Mouse (Mus musculus): ENCODE measurements around the gene Agap2. TPM values are rescaled to one million over a fixed set of nuclear protein-coding genes. Genes with fewer than 3 reads are reported as not detected.

The Agap2 gene
- polyA plus RNA-seq, 1 experiment from 2014 or later, result 0.88 TPM

GRCm38 (mm10) chr10:127119229-127119628 lies 44.1 kb downstream of the Agap2 start:
- ATAC-seq, result no peak
- no peak overlapping the region for H3K4me3 ChIP-seq (ENCODE audit: low read depth, low read length)
- peaks cover 31% of the 10 kb centered on the region for H3K36me3 ChIP-seq (replicated peaks; ENCODE audit: insufficient read depth, low read length)
- H3K27me3 ChIP-seq (ENCODE audit: insufficient read depth, low read length), result no peaks in the 10 kb centered on the region
- no peaks in the 10 kb centered on the region for H3K9me3 ChIP-seq (ENCODE audit: low read length)
- no peak for DNase-seq
- no peak overlapping the region for H3K4me2 ChIP-seq (ENCODE audit: low read depth, low read length)
- H3K4me1 ChIP-seq (ENCODE audit: insufficient read depth), result peaks cover 18% of the 10 kb centered on the region
- 89% methylated on average over 10 of the region's 10 CpGs for WGBS (ENCODE audit: insufficient replicate concordance)
- TF ChIP-seq EP300 (IDR thresholded peaks at IDR 0.05; ENCODE audit: low read depth), result no peak
- TF ChIP-seq CTCF (IDR thresholded peaks at IDR 0.05; ENCODE audit: low read depth), result no peak
- H3K9ac ChIP-seq (replicated peaks), result no peak overlapping the region
- no peak overlapping the region for H3K27ac ChIP-seq (ENCODE audit: low read depth)

GRCm38 (mm10) chr10:127120301-127121065 lies 45.4 kb downstream of the Agap2 start:
- DNase-seq, result no peak
- peak overlapping the region; percentile 60 for H3K27ac ChIP-seq (ENCODE audit: low read depth)
- no peaks in the 10 kb centered on the region for H3K9me3 ChIP-seq (ENCODE audit: low read length)
- TF ChIP-seq EP300 (IDR thresholded peaks at IDR 0.05; ENCODE audit: low read depth) (no peak), CTCF (IDR thresholded peaks at IDR 0.05; ENCODE audit: low read depth) (no peak)
- no peaks in the 10 kb centered on the region for H3K27me3 ChIP-seq (ENCODE audit: insufficient read depth, low read length)
- WGBS (ENCODE audit: insufficient replicate concordance), result 2% methylated on average over 34 of the region's 34 CpGs
- peak; percentile 28 for ATAC-seq
- peaks cover 27% of the 10 kb centered on the region for H3K36me3 ChIP-seq (replicated peaks; ENCODE audit: insufficient read depth, low read length)
- peak overlapping the region; percentile 84 for H3K9ac ChIP-seq (replicated peaks)
- H3K4me2 ChIP-seq (ENCODE audit: low read depth, low read length), result peak overlapping the region; percentile 81
- peaks cover 24% of the 10 kb centered on the region for H3K4me1 ChIP-seq (ENCODE audit: insufficient read depth)
- peak overlapping the region; percentile 87 for H3K4me3 ChIP-seq (ENCODE audit: low read depth, low read length)

GRCm38 (mm10) chr10:127121066-127121477 lies 46.0 kb downstream of the Agap2 start, which contains the start of gene Os9:
Os9 (minus strand) TSS chr10:127121131.
- peak within 1 kb of the TSS; percentile 81 for H3K4me2 ChIP-seq (ENCODE audit: low read depth, low read length)
- H3K9ac ChIP-seq (replicated peaks), result peak within 1 kb of the TSS; percentile 84
- under 1% methylated on average over 19 of the region's 19 CpGs for WGBS (ENCODE audit: insufficient replicate concordance)
- H3K27me3 ChIP-seq (ENCODE audit: insufficient read depth, low read length), result no peaks in the 10 kb centered on the region
- TF ChIP-seq EP300 (IDR thresholded peaks at IDR 0.05; ENCODE audit: low read depth), result peak; percentile 88
- no peak for TF ChIP-seq CTCF (IDR thresholded peaks at IDR 0.05; ENCODE audit: low read depth)
- DNase-seq (peak; percentile 97), ATAC-seq (peak; percentile 97)
- peaks cover 23% of the 10 kb centered on the region for H3K36me3 ChIP-seq (replicated peaks; ENCODE audit: insufficient read depth, low read length)
- H3K27ac ChIP-seq (ENCODE audit: low read depth), result peak within 1 kb of the TSS; percentile 66
- peaks cover 27% of the 10 kb centered on the region for H3K4me1 ChIP-seq (ENCODE audit: insufficient read depth)
- no peaks in the 10 kb centered on the region for H3K9me3 ChIP-seq (ENCODE audit: low read length)
- H3K4me3 ChIP-seq (ENCODE audit: low read depth, low read length), result peak within 1 kb of the TSS; percentile 87

- Histone ChIP-seq H3K9me3 (ENCODE audit: low read length) (no peaks in the 10 kb centered on the region), H3K4me1 (ENCODE audit: insufficient read depth) (peaks cover 37% of the 10 kb centered on the region), H3K27ac (ENCODE audit: low read depth) (peak overlapping the region; percentile 66; the same call in 1 of the 2 replicates), H3K36me3 (replicated peaks; ENCODE audit: insufficient read depth, low read length) (peaks cover 20% of the 10 kb centered on the region), H3K9ac (replicated peaks) (no peak overlapping the region), H3K4me3 (ENCODE audit: low read depth, low read length) (no peak overlapping the region), H3K27me3 (ENCODE audit: insufficient read depth, low read length) (no peaks in the 10 kb centered on the region), H3K4me2 (ENCODE audit: low read depth, low read length) (peak overlapping the region; percentile 70)
- WGBS (ENCODE audit: insufficient replicate concordance), result 76% methylated on average over 3 of the region's 3 CpGs
- TF ChIP-seq CTCF (IDR thresholded peaks at IDR 0.05; ENCODE audit: low read depth), result no peak
- TF ChIP-seq EP300 (IDR thresholded peaks at IDR 0.05; ENCODE audit: low read depth), result no peak
- ATAC-seq (no peak), DNase-seq (no peak)
Observed at GRCm38 (mm10) chr10:127122018-127122417, 46.9 kb downstream of the Agap2 start.

- TF ChIP-seq CTCF (IDR thresholded peaks at IDR 0.05; ENCODE audit: low read depth), result no peak
- no peak for TF ChIP-seq EP300 (IDR thresholded peaks at IDR 0.05; ENCODE audit: low read depth)
- peak; percentile 18; the same call in 1 of the 2 replicates for ATAC-seq
- Histone ChIP-seq H3K9me3 (ENCODE audit: low read length) (no peaks in the 10 kb centered on the region), H3K27me3 (ENCODE audit: insufficient read depth, low read length) (no peaks in the 10 kb centered on the region), H3K27ac (ENCODE audit: low read depth) (peak overlapping the region; percentile 66; the same call in 1 of the 2 replicates), H3K4me2 (ENCODE audit: low read depth, low read length) (peak overlapping the region; percentile 70), H3K9ac (replicated peaks) (peak overlapping the region; percentile 37; the same call in 1 of the 2 replicates), H3K4me3 (ENCODE audit: low read depth, low read length) (peak overlapping the region; percentile 31), H3K36me3 (replicated peaks; ENCODE audit: insufficient read depth, low read length) (peaks cover 14% of the 10 kb centered on the region), H3K4me1 (ENCODE audit: insufficient read depth) (peaks cover 43% of the 10 kb centered on the region)
- 22% methylated on average over 13 of the region's 13 CpGs for WGBS (ENCODE audit: insufficient replicate concordance)
- peak; percentile 76 for DNase-seq
Observed at GRCm38 (mm10) chr10:127122784-127123435, 47.8 kb downstream of the Agap2 start.

DNA sequence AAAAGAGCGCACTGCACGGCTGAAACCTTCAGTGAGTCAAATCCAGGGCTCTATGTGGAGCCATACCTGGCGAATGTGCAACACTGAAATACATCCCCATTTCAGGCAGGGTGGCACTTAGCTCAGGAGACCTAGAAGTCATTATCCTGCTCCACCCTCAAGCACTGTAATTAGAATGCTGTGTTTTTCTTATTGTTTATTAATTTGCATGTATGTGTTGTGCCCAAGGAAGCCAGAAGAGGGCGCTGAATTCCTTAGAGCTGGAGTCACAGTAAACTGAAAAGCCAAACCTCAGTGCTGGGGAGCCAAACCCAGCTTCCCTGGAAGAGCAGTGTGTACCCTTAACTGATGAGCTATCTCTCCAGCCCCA lies 48.3 kb downstream of the Agap2 start:
- H3K9ac ChIP-seq (replicated peaks), result peak overlapping the region; percentile 37; the same call in 1 of the 2 replicates
- no peak for TF ChIP-seq EP300 (IDR thresholded peaks at IDR 0.05; ENCODE audit: low read depth)
- TF ChIP-seq CTCF (IDR thresholded peaks at IDR 0.05; ENCODE audit: low read depth), result peak; percentile 86
- ATAC-seq, result no peak
- WGBS (ENCODE audit: insufficient replicate concordance), result 9% methylated on average over 4 of the region's 4 CpGs
- H3K9me3 ChIP-seq (ENCODE audit: low read length), result no peaks in the 10 kb centered on the region
- peak overlapping the region; percentile 31 for H3K4me3 ChIP-seq (ENCODE audit: low read depth, low read length)
- H3K4me2 ChIP-seq (ENCODE audit: low read depth, low read length), result peak overlapping the region; percentile 70
- peak overlapping the region; percentile 66; the same call in 1 of the 2 replicates for H3K27ac ChIP-seq (ENCODE audit: low read depth)
- peaks cover 47% of the 10 kb centered on the region for H3K4me1 ChIP-seq (ENCODE audit: insufficient read depth)
- no peaks in the 10 kb centered on the region for H3K27me3 ChIP-seq (ENCODE audit: insufficient read depth, low read length)
- peaks cover 12% of the 10 kb centered on the region for H3K36me3 ChIP-seq (replicated peaks; ENCODE audit: insufficient read depth, low read length)
- peak; percentile 78 for DNase-seq

All from liver, postnatal 0 days (tissue).